Mouse (Mus musculus): ENCODE results near the gene Atp2c2.

Gene Atp2c2

DNA sequence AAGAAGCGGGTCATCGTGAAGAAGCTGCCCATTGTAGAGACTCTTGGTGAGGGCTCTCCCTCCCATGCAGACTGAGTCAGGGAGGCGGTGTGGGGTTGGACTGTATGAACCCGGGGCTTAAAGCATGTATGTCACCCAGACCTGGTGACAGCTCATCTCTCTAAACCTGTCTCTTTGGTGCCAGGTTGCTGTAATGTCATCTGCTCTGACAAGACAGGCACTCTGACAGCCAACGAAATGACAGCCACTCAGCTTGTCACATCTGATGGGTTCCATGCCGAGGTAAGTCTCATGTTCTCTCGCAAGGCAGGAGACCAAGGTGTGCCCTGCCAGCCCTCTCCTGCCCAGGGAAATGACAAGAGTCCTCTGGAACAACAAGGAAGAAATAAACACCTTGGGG, 42.6 kb downstream of the Atp2c2 start:
- no peak for DNase-seq (ENCODE audit: low read depth, low spot score)

DNA sequence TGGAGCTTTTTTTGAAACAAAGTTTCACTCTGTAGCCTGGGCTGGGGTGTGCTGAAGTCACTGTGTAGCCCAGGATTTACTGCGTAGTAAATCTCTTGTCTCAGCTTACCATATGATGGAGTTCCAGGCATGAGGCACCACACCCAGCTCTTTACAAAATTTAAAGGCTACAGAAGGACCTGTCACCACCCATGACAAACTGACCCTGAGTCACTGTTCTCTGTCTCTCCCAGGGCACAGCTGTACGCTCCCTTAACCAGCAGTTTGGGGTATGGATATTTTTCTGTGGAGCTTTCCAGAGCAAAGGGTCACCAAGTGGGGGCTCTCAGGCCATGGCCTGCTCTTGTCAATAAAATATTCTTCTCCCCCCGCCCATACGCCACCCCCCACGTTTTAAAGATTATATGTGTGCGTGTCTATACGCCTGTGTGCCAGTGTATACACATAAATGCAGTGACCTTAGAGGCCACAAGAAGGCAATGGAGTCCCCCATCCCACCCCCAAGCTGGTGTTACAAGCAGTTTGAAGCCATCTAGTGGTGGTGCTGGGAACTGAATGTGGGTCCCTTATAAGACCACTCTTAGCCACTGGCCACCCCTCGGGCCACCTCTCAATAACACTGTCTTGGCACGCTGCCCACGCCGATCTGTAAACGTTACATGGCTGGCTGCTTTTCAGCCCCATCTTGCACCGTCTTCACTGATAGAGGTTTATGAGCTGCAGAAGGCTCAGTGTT, 43.6 kb downstream of the Atp2c2 start:
- peak; percentile 84 for DNase-seq (ENCODE audit: low read depth, low spot score)

DNA sequence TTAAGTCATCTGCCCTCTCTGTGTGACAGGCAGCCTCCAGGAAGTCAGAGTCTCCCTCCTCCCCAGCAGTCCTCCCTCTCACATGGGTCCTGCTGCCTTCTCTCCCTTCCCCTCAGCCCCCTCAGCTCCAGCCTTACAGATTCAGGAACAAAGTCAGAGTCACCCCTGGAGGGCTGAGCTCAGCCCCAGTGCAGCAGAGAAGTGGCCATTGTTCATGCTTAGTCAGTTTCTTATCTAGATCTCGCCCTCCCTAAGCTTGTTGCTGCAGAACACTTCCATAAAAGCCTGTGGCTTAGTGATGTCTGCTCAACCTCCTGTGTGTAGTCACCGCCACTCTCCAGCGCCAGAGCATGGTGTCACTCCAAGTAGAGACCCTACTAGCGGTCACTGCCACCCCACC, 44.8 kb downstream of the Atp2c2 start:
- DNase-seq (ENCODE audit: low read depth, low spot score) = no peak

DNA sequence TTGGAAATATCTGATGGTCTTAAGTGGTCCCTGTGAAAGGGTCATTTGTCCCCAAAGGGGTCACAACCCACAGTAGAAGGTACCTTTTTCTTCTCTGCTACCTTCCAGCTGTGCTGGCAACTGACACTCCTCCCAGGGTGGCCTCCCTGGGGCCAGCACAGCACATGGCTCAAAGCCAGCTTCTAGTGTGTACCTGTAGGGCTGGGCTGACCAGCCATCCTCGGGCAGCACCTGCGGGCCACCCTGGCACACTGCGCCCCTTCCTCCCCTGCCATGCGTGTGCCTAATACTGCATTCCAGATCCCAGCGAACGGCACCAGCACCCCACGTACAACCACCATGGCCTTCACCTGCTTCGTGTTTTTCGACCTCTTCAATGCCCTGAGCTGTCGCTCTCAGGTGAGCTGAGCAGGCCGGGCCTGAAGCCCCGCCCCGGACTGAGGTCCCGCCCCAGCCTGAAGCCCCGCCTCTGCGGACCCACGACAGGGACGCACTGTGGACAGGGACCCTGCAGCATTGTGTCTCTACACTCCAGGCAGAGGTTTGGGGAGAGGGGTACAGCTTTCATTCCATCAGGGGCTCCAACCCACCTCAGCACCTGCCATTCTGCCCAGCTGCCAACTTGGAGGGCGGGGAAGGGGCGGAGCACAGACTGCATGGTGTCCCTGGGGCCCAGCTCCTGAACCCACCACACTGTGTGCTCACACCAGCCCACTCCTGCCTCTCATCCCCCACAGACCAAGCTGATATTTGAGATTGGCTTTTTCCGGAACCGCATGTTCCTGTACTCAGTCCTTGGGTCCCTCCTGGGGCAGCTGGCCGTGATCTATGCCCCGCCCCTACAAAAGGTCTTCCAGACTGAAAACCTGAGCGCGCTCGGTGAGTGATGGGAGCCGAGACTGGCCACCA, 55.7 kb downstream of the Atp2c2 start:
- peak; percentile 35 for DNase-seq (ENCODE audit: low read depth, low spot score)

DNA sequence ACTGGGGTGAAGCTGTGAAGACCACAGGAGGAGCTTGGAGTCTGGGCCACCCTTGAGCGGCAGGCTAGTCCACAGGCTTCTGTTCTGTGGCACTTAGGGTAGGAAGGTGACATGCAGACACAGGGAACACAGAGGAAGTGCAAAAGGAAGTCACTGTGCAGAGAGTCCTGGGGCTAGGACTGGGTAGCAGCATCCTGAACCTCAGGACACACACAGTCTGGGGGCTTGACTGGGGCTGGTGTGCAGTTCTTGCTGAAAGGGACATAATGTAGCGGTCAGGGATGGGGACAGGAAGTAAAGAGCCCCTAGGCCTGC, 56.3 kb downstream of the Atp2c2 start:
- DNase-seq (ENCODE audit: low read depth, low spot score) = no peak

DNA sequence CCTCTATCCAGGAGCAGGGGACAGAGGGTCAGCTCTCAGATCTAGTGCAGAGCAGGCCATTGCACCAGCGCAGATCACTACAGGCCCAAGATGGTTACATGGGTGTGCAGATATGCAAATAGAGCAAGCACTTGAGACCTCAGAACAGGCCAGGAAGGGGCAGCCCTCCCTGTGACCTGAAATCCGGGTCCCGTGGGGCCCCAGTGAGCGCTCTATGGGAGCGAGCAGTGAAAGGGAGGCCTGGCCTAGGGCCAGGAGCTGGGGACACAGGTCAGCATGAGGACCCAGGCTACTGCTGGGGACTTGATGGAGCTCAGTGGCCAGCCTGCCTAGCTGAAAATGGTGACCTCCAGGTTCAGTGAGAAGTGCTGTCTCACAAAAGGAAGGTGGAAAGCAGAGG, 56.7 kb downstream of the Atp2c2 start:
- DNase-seq (ENCODE audit: low read depth, low spot score) = no peak

DNA sequence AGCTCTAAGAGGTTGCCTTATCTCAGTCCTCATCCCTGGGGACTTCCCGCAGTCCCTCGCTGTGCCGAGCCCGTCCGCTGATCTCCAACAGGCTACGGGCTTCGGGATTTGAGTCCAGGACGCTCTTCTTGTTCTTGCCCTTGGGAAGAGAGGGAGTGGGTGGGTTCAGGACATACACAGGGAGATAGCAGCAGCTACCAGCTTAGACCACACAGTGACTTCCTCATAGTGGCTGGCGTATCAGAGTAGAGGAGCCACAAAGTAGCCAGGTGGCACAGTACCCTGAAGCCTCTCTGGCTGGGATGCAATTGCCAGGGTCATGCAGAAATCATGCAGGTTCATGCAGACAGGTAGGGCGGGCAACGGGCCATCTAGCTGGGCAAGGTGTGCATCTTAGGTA, 61.9 kb downstream of the Atp2c2 start:
- DNase-seq (ENCODE audit: low read depth, low spot score) = no peak

DNA sequence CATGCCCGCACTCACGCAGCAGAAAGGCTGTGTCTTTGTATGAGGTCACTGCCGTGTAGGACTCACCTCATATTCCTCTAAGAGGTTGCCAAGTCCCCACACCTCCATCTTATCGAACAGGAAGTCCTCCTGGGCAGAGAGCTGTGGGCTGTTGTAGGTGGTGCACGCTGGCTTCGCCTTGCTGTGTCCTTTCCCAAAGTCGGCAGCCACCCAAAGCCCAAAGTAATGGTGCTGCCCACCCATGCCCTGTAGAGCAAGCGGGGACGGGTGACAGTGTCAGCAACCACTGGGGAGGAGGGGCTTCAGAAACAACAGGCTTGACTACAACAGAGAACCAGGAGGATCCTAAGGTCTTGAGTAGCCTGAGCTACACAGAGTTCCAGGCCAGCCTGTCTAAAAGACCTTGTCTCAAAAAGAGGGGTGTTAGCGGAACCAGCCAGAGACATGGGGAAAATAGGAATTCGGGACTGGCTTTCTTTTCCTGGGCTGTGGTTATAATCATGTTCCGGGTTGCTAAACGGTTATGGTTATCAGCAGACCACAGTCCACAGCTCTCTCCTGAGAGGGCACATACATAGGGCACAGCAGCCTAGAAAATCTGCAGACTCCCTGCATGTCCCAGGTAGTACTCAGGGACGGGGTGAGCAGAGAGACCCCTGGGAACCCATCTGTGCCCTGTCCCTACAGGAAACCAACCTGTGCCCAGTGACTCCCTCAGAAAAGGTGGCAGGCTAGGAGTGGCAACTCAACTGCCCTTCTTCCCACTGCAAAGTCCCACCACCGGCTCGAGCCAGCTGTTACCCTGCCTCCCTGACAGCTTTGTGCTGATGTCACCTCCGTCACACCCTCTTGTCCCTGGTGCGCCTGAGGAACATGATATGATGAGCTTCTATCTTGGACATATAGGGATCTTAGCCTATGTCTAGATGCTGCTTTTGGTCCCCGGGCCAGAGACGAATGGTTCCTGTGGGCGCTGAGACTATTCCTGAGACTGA, 62.7 kb downstream of the Atp2c2 start:
- no peak for DNase-seq (ENCODE audit: low read depth, low spot score)

DNA sequence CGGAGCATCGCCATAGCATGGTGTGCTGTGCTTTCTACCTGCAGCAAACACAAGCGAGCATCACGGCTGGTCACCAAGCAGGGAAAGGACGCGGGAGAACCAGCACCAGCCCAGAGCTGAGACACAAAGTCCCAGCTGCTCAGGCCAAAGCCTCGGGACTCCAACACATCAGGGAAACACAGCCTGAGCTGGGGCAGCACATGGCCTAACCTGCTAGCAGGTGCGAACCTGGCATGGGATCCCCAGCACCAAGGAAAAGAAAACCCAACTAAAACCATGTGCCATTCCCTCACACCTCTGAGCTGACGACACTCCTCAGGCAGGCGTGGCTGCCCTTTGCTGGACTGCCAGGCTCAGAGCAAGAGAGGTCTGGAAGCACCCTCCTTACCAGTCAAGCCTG, 65.5 kb downstream of the Atp2c2 start:
- DNase-seq (ENCODE audit: low read depth, low spot score) = no peak

DNA sequence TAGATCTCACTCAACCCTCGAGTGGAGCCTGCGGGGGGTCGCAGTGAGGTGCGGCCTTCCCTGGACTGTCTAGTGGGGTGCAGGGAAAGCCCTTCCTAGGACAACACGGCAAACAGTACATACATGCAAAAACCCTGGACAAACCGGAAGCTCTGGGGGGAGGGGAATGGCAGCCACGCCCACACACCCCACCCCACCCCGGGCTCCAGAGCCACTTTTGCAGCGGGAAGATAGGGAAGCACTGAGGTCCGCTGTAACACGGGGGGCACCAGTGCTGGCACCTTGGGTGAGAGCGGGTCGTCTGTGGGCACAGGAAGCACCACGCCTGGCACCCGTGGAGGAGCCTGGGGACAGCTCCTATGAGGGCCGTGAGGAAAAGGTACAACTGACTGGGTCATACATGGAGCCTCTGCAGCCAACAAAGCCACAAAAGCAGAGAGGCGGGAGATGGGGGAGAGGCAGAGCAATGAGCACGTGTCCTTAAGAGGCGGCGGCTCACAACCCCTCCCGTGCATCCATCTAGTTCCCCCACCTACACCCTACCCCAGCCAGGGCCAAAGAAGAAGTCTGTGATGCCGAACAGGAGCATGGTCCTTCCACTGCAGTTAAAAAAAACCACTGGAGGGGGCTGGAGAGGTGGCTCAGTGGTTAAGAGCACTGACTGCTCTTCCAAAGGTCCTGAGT, 66.1 kb downstream of the Atp2c2 start:
- peak; percentile 45 for DNase-seq (ENCODE audit: low read depth, low spot score)

DNA sequence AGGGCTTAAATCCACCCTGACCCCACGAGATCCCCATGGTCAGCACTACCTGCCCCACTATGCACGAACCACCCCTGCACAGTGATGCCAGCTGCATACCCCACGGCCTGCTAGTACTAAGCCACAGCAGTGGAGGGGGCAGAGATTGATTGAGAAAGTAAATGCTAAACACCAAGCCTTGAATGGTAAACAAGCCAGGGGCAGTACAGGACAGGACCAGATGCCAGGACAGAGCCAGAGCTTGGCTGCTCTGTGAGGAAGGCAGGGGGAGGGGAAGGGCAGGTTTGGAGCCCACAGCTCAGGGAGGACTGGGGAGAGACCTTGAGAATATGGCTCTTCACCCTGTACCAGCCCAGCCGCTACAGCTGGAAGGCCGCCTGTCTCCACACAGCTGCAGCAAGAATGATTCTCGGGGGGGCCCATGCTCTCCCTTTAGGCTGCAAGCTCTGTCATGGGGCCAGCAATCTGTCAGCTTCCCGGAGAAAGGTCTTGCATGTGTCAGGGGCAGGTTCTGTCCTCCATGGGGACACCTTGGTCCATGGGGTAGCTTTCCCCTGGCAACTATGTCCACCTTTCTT, 76.9 kb downstream of the Atp2c2 start:
- no peak for DNase-seq (ENCODE audit: low read depth, low spot score)

DNA sequence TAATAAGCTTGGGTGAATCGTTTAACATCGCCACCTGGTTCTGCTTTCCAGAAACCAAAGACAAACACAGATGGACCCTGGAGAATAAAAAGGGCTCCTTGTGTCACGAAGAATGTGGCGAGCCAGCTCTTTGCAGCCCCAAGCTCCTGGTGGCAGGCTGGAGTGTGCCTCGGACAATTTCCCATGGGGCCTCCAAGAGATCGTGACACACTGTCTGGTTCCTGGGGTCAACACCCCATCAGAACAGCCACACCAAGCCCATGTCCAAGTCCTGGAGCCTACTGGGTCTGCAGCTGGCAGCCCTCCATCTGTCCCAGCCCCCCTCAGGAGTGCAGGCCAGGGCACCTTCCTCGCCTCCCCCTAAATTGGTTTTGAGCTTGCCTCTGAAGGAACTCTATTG, 78.0 kb downstream of the Atp2c2 start:
- no peak for DNase-seq (ENCODE audit: low read depth, low spot score)

DNA sequence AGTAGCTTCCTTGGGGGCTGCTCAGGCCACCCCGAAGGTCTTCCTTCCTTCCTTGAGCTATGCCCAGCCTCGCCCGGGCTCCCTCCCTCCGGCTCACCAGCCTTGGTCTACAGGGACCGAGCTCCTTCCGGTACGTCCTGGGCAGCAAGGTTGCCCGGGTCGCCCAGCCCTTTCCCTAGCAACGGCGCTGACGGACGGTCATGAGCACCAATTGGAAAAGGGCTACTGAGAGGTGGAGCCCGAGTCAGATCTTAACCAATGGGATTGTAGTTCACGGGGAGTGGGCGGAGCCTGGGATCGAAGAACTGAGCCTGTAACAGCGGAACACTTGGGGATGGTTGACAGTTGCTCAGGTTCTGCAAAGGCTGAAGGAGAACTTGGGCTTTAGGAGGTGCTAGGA, 78.5 kb downstream of the Atp2c2 start, which contains the start of gene Tldc1:
Gene Tldc1, minus strand, starts transcription at position 154 of the 400 bp plus-strand sequence.
- peak; percentile 98 for DNase-seq (ENCODE audit: low read depth, low spot score)

DNA sequence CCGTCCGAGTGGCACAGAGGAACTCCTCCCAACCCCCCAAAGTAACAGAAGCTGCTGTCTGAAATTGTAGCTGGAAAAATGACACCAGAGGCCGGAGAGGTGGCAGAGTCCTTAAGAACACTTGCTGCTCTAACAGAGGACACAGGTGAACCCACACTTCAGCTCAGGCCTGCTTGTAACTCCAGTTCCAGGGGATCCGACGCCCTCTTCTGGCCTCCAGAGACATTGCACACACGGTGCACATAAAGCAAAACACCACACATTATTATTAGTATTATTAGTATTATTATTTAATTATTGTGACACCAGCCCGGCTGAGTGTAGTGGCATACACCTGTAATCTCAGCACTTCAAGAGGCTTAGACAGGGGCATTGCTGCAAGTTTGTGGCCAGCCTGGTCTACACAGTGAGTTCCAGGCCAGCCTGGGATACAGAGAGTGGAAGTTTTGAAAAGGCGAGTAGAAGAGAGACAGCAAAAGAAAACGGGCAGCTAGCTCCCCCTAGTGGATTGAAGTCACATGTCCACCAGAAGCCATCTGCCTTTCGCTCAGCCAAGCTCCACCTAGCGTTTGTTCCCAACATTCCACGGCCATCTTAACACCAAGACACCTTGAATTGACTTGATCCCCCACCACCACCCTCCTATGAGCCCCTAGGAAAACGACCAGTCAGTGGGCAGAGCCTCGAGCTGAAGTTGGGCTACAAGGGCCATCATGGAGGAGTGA, 79.4 kb downstream of the Atp2c2 start:
- DNase-seq (ENCODE audit: low read depth, low spot score) = peak; percentile 93

DNA sequence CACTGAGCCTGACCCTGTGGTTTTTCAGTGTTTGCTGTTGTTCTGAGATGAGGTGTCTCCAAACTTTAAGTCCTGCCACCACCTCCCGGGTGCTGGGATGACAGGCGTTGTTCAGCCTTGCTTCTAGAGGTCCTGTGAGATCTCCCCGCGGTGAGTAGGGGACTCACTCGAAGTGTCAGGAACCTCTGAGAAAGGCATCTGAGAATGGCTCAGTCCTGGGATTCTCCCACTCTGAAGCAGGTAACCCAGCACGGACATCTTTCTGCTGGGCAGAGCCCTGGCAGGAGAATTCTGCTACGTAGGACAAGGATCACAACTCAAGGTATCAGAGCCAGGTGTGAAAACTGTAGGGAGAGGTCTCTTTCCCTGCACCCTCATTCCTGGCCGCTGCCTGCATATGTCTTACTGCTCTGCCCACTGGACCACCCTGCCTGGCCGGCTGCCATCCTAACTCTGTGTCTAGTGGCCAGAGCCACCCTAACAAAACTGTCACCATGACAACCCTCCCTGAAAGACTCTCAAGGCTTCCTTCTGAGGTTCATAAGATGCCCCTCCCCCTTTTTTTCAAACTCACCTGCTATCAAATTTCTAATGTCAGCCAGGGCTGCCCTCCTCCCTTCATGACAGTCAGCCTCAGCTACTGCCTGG, 80.7 kb downstream of the Atp2c2 start:
- DNase-seq (ENCODE audit: low read depth, low spot score) = no peak

DNA sequence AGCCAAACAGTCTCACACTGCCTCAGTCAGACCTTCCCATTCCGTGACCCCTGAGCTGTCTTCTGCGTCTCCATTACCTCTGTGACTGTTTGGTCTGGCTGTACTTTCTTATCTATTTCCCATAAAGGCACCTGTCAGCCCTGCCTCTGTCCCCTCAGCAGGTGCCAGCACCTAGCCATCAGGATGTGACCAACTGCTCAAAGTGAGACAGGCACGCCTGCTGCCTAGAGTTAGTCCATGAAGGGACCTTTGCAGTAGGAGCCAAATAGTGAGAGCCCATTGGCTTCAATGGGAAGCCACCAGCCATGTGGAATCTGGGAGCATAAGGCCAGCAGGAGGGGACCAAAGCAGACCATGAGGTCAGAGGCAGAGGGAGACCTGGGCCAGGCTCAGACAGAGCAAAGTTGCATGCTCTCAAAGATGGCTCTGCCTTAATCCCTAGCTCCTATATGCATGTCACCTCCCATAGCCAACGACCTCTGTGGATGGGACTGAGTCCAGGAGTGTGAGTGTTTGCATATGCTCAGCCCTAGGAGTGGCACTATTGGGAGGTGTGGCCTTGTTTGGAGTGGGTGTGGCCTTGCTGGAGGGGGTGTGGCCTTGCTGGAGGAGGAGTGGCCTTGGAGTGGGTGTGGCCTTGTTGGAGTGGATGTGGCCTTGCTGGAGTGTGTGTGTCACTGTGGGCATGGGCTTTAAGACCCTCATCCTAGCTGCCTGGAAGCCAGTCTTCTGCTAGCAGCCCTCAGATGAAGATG, 81.5 kb downstream of the Atp2c2 start:
- DNase-seq (ENCODE audit: low read depth, low spot score) = peak; percentile 88

DNA sequence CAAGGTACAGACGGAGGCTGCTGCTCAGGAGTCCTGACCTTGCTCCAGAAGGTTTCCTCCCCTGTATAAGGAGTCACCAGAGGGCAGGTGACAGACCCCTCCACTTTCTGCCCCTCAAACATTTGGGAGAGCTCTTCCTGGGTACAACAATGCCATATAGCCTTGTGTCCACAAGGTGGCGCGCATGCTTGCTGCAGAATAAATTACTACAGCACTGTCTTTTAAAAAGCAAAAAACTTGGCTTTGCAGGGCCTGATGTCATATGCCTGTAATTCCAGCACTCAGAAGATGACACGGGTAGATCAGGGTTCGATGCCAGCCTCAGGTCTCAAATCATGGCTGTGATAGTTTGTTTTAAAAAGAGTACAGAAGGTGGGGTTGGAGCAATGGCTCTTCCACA, 82.9 kb downstream of the Atp2c2 start:
- DNase-seq (ENCODE audit: low read depth, low spot score) = peak; percentile 81

DNA sequence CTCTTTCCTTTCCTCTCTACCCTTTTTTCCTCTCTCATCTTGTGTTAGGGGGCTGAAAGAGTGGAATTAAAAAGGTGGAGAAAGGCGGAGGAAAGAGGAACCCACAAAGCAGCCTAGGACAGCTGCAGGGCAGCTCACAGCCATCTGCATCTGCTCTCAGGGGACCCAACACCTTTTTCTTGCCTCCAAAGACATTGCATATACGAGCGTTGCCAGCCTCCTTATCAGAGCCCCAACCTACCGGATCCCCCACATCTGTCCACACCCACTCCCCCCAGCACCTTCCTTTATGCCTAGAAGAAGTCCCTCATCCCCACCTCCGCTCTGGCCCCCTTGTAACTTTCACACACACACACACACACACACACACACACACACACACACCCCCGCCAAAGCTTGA, 83.8 kb downstream of the Atp2c2 start:
- no peak for DNase-seq (ENCODE audit: low read depth, low spot score)

DNA sequence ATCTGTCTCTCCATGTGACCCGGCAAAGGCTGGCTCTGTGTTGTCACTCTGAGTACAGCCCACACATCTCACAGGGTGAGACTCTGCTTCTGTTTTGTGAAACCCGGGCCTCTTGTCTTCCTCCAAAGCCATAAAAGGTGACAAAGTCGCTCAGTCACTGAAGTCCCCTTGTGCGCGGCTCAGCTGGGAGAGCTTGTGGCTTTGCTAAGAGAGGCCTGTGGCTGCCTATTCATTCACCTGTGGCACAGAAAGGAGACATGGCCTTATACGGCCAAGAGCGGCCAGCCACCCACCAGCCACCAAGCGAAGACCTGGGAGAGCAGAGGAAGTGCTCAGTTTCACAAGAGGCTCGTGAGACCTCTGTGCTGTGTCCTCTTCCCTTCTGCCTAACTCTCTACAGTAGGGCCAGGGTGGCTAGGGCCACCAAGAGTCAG, 84.3 kb downstream of the Atp2c2 start:
- no peak for DNase-seq (ENCODE audit: low read depth, low spot score)
